Mouse (Mus musculus) hindbrain, embryonic 14.5 days (tissue): Measurements from ENCODE around the gene Rpp25l. TPM values are rescaled to one million over a fixed set of nuclear protein-coding genes. Genes with fewer than 3 reads are reported as not detected.

Experiments used
- ATAC-seq: fragments of 200-750 bp; cut with Nextera tagmentation; 2 replicates; pipeline ENCODE4 v1.8.0; 2017; ENCODE audit warnings: moderate number of reproducible peaks, mild to moderate bottlenecking, moderate TSS enrichment, moderate library complexity; ENCODE audit not compliant: low FRiP score
- DNase-seq: peaks from one replicate; pipeline ENCODE4 v3.0.0-alpha.2; 2015; ENCODE audit warnings: low spot score
- H3K27ac ChIP-seq: fragments of 300-500 bp; sonication (generic); 2 replicates; pipeline ENCODE4 v1.5.1; 2014; ENCODE audit warnings: mild to moderate bottlenecking, moderate library complexity
- H3K27me3 ChIP-seq: fragments of 300-500 bp; sonication (generic); 2 replicates; pipeline ENCODE4 v1.6.1; 2014; ENCODE audit warnings: mild to moderate bottlenecking, low read length, mixed read lengths; ENCODE audit not compliant: control insufficient read depth, insufficient read depth
- H3K36me3 ChIP-seq: fragments of 300-500 bp; sonication (generic); replicated peaks from 2 replicates; pipeline ENCODE4 v1.6.1; 2014; ENCODE audit not compliant: control insufficient read depth, insufficient read depth
- H3K4me1 ChIP-seq: fragments of 300-500 bp; sonication (generic); replicated peaks from 2 replicates; pipeline ENCODE4 v1.6.1; 2014; ENCODE audit warnings: antibody characterized with exemption, low read length, mixed read lengths; ENCODE audit not compliant: control insufficient read depth, insufficient read depth
- H3K4me2 ChIP-seq: fragments of 300-500 bp; sonication (generic); replicated peaks from 2 replicates; pipeline ENCODE4 v1.6.1; 2014; ENCODE audit warnings: mild to moderate bottlenecking, moderate library complexity
- H3K4me3 ChIP-seq: fragments of 300-500 bp; sonication (generic); replicated peaks from 2 replicates; pipeline ENCODE4 v1.5.1; 2014; ENCODE audit warnings: mild to moderate bottlenecking, low read length
- H3K9ac ChIP-seq: fragments of 300-500 bp; sonication (generic); 2 replicates; pipeline ENCODE4 v1.6.1; 2014
- H3K9me3 ChIP-seq: fragments of 300-500 bp; sonication (generic); 2 replicates; pipeline ENCODE4 v1.6.1; 2016; ENCODE audit warnings: low read length; ENCODE audit not compliant: control insufficient read depth
- WGBS: fragments of 180-500 bp; shearing (Covaris S2); extraction: QIAGEN DNeasy Blood & Tissue Kit; methylation state at CpG from one replicate; pipeline ENCODE4 v1.1.7; 2014; 5-methylcytosine and 5-hydroxymethylcytosine counted together
- polyA plus RNA-seq: library from polyadenylated mRNA; unstranded; fragments of >200 nt; fragmentation: Nextera tagmentation; extraction: Ambion mirVana; gene quantifications from 2 replicates; pipeline ENCODE4 v1.2.1, GENCODE M21; 2014

Gene Rpp25l
- polyA plus RNA-seq, 1 experiment from 2014 or later, result 57.5 TPM

GRCm38 (mm10) chr4:41758701-41759100 lies 45.4 kb upstream of the Rpp25l start:
- no peaks in the 10 kb centered on the region for H3K9me3 ChIP-seq
- no peak overlapping the region for H3K9ac ChIP-seq
- H3K27me3 ChIP-seq, result no peaks in the 10 kb centered on the region
- no peak for DNase-seq
- no peak overlapping the region for H3K4me3 ChIP-seq
- H3K36me3 ChIP-seq, result peaks cover 4% of the 10 kb centered on the region
- WGBS, result 95% methylated on average over 4 of the region's 4 CpGs
- H3K4me1 ChIP-seq, result peaks cover 32% of the 10 kb centered on the region
- no peak overlapping the region for H3K27ac ChIP-seq
- no peak overlapping the region for H3K4me2 ChIP-seq
- no peak for ATAC-seq

DNA sequence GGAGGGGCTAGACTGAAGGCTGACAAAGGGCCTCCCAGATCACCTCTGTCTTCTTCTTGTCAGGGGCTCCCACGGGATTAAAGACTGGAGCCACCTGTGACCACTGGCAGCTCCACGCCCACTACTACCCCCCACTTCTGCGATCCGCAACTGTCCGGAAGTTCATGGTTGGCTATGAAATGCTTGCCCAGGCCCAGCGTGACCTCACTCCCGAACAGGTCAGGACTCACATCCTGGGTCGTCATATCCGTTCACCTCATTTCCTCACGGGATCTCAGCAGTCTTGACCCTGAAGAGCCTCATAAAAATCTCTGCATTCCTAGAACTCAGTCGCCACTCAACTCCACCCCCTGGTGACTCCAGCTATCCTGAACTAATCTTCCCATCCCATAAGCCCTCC lies 44.7 kb upstream of the Rpp25l start:
- no peak overlapping the region for H3K9ac ChIP-seq
- H3K4me1 ChIP-seq, result peaks cover 32% of the 10 kb centered on the region
- ATAC-seq, result no peak
- H3K4me3 ChIP-seq, result no peak overlapping the region
- no peaks in the 10 kb centered on the region for H3K27me3 ChIP-seq
- 87% methylated on average over 11 of the region's 11 CpGs for WGBS
- no peak overlapping the region for H3K4me2 ChIP-seq
- no peaks in the 10 kb centered on the region for H3K9me3 ChIP-seq
- no peak for DNase-seq
- H3K36me3 ChIP-seq, result peaks cover 4% of the 10 kb centered on the region
- no peak overlapping the region for H3K27ac ChIP-seq

- 89% methylated on average over 13 of the region's 13 CpGs for WGBS
- Histone ChIP-seq H3K27me3 (no peaks in the 10 kb centered on the region), H3K27ac (no peak overlapping the region), H3K4me3 (no peak overlapping the region), H3K9ac (no peak overlapping the region), H3K4me2 (no peak overlapping the region), H3K36me3 (peaks cover 4% of the 10 kb centered on the region), H3K4me1 (peaks cover 30% of the 10 kb centered on the region), H3K9me3 (no peaks in the 10 kb centered on the region)
- ATAC-seq, result no peak
- DNase-seq, result no peak
Observed at GRCm38 (mm10) chr4:41757321-41757720, 44.0 kb upstream of the Rpp25l start.

DNA sequence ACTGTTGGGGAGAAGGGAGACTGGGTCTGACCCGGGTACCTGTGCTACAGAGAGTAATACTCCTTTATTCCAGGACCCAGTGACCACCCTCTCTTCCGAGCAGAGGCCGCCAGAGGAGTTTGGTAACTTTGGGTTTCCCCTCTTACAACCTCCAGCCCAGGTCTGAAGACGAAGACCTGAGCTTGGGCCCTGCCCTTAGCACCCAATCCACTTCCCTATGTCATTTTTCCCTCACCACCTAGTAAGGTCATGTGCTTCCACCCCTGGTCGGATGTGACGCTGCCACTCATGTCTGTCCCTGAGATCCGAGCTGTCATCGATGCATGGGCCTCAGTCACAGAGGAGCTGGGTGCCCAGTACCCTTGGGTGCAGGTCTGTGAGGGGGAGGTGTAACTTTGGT lies 43.1 kb upstream of the Rpp25l start:
- 80% methylated on average over 8 of the region's 8 CpGs for WGBS
- Histone ChIP-seq H3K4me3 (peak overlapping the region; percentile 63), H3K9me3 (no peaks in the 10 kb centered on the region), H3K36me3 (peaks cover 4% of the 10 kb centered on the region), H3K4me2 (peak overlapping the region; percentile 96), H3K27me3 (no peaks in the 10 kb centered on the region), H3K27ac (no peak overlapping the region), H3K9ac (peak overlapping the region; percentile 77), H3K4me1 (peaks cover 25% of the 10 kb centered on the region)
- ATAC-seq, result no peak
- DNase-seq, result no peak

DNA sequence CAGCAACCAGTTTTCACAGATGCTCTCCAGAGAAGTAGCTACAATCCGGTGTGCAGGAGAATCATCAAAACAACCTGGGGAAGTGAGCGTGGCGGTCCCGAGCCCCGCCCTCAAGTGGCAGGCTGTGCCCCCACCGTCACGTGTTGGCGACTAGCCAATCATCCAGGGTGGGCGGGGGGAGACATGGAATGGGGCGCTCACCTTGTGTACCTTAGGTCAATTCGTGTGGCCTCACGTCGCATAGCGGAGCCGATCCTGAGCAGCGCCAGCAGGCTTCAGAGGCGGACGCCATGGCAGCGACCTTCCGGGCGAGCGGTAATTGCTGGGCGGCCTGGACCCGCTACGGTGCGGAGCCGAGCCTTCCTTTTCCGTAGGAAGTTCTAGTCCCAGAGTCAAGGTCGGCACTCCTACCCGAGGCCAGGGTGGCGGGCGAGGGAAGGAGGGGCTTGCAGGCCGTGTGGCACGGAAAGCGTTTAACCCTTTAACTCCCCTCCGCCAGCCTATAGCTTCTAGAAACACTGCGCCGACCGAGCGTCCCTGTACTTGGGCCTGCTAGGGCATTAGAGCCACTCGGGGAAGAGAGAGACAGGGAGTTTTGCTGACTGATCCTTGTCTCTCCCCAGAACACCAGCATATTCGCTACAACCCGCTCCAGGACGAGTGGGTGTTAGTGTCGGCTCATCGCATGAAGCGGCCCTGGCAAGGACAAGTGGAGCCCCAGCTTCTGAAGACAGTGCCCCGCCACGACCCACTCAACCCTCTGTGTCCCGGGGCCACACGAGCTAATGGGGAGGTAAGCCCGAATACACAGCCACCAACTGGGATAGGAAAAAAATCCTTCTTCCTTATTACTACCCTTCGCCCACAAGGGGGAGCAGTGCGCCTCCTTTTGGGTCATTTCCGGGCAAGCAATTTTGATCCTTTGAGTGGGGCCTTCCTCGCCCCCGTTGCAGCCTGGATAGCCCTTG lies 42.3 kb upstream of the Rpp25l start, which contains the start of gene Sigmar1:
TSS of gene Sigmar1 (minus strand) at position 820 of the 968 bp plus-strand sequence.
- peak within 1 kb of the TSS; percentile 96 for H3K4me2 ChIP-seq
- H3K4me3 ChIP-seq, result peak within 1 kb of the TSS; percentile 63
- ATAC-seq (peak; percentile 78), DNase-seq (peak; percentile 81)
- peak within 1 kb of the TSS; percentile 77 for H3K9ac ChIP-seq
- H3K27me3 ChIP-seq, result no peaks in the 10 kb centered on the region
- under 1% methylated on average over 57 of the region's 57 CpGs for WGBS
- H3K4me1 ChIP-seq, result peaks cover 17% of the 10 kb centered on the region
- peak within 1 kb of the TSS; percentile 83 for H3K27ac ChIP-seq
- peaks cover 4% of the 10 kb centered on the region for H3K36me3 ChIP-seq
- H3K9me3 ChIP-seq, result no peaks in the 10 kb centered on the region

- WGBS, result 15% methylated on average over 14 of the region's 14 CpGs
- peaks cover 4% of the 10 kb centered on the region for H3K36me3 ChIP-seq
- peak within 1 kb of the TSS; percentile 63 for H3K4me3 ChIP-seq
- ATAC-seq, result peak; percentile 56
- H3K9me3 ChIP-seq, result no peaks in the 10 kb centered on the region
- no peaks in the 10 kb centered on the region for H3K27me3 ChIP-seq
- H3K4me1 ChIP-seq, result peaks cover 10% of the 10 kb centered on the region
- peak within 1 kb of the TSS; percentile 96 for H3K4me2 ChIP-seq
- H3K27ac ChIP-seq, result peak within 1 kb of the TSS; percentile 83
- H3K9ac ChIP-seq, result peak within 1 kb of the TSS; percentile 77
- DNase-seq, result no peak
Observed at GRCm38 (mm10) chr4:41754797-41755337, 41.5 kb upstream of the Rpp25l start, which contains the start of gene Galt. Galt (plus strand) TSS chr4:41755228.

GRCm38 (mm10) chr4:41745021-41745420 lies 31.7 kb upstream of the Rpp25l start:
- Histone ChIP-seq H3K4me3 (no peak overlapping the region), H3K4me2 (no peak overlapping the region), H3K27ac (no peak overlapping the region), H3K9me3 (0 out of 2 replicates have a peak, but pooled peaks cover 9% of the 10 kb centered on the region), H3K27me3 (no peaks in the 10 kb centered on the region), H3K36me3 (no peaks in the 10 kb centered on the region), H3K9ac (no peak overlapping the region), H3K4me1 (peaks cover 4% of the 10 kb centered on the region)
- 70% methylated on average over 1 of the region's 1 CpGs for WGBS
- no peak for DNase-seq
- ATAC-seq, result no peak

GRCm38 (mm10) chr4:41744131-41744530 lies 30.8 kb upstream of the Rpp25l start:
- H3K9me3 ChIP-seq, result 0 out of 2 replicates have a peak, but pooled peaks cover 9% of the 10 kb centered on the region
- H3K9ac ChIP-seq, result no peak overlapping the region
- ATAC-seq, result no peak
- peaks cover 4% of the 10 kb centered on the region for H3K36me3 ChIP-seq
- H3K27ac ChIP-seq, result no peak overlapping the region
- H3K4me3 ChIP-seq, result no peak overlapping the region
- no peak overlapping the region for H3K4me2 ChIP-seq
- no peaks in the 10 kb centered on the region for H3K27me3 ChIP-seq
- no peak for DNase-seq
- peaks cover 13% of the 10 kb centered on the region for H3K4me1 ChIP-seq
- WGBS, result 74% methylated on average over 2 of the region's 2 CpGs

DNA sequence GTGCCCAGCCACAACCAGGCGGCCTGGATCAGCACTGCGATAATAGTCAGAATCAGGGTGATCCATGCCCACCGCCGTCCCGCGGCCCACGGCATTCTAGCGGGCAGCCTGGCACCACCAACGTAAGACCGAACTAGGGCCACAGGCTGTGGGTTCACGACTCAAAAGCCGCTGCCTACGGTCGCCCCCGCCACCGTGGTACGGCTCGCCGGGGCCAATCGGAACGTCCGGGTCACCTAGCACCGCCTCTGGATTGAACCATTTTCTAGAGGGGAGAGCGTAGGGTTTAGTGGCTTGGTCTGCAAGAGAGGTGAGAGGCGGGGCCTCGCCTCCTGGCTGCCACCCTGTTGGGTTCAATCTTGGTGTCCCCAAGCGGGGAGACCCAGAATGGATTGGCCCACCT lies 27.8 kb upstream of the Rpp25l start:
- Histone ChIP-seq H3K27ac (peak overlapping the region; percentile 77), H3K9me3 (0 out of 2 replicates have a peak, but pooled peaks cover 3% of the 10 kb centered on the region), H3K4me1 (peaks cover 13% of the 10 kb centered on the region), H3K27me3 (no peaks in the 10 kb centered on the region), H3K4me3 (peak overlapping the region; percentile 51), H3K4me2 (peak overlapping the region; percentile 80), H3K9ac (peak overlapping the region; percentile 66), H3K36me3 (peaks cover 14% of the 10 kb centered on the region)
- DNase-seq (peak; percentile 94), ATAC-seq (peak; percentile 96)
- under 1% methylated on average over 27 of the region's 27 CpGs for WGBS
